Mouse (Mus musculus): ENCODE results near the gene Lgals1.
"Not testable (repeated sequence)": the region's sequence is repeated elsewhere in the genome, so short reads cannot be mapped to it uniquely, and the experiment has no call there.

Lgals1 gene

DNA sequence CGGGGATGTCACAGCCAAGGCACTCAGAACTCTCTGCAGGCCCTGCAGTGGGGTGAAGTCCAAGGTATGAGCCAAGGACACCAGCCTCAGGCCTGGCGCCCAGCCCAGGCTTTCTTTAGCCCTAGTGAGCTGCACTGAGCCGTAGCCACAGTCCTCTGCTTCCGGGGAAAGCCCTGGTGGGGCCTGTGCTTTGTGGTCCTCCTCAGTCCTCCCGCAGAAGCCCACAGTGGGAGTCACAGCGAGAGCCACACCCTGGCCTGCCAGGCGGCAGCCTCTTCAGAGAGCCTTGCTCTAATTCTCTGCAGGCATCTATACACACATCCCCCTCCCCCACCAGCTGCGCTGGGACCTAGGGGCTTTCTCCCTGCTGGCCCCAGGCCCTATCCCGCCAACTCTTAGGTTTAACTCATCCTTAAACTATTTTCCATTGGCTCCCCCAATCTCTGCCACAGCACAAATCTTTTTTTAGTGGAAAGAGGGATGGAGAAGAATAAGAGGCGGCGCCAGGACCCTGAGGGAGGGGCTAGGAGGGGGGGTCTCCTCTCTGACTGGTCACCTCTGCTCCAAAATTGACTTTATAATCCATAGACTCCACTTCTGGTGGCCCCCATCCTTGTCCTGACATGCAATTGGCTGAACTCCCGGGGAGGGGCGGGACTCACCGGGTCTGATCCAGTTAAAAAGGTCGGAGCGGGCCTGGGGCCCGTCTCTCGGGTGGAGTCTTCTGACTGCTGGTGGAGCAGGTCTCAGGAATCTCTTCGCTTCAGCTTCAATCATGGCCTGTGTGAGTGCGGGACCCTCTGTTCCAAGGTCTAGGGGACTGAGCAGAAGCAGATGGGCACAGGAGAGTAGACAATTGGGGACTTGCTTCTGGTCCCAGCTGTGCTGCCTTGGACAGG lies at the start of gene Lgals1:
Gene Lgals1 (plus strand): TSS at position 705 of the 899 bp plus-strand sequence.
- DNase-seq, result peak; percentile 84

DNA sequence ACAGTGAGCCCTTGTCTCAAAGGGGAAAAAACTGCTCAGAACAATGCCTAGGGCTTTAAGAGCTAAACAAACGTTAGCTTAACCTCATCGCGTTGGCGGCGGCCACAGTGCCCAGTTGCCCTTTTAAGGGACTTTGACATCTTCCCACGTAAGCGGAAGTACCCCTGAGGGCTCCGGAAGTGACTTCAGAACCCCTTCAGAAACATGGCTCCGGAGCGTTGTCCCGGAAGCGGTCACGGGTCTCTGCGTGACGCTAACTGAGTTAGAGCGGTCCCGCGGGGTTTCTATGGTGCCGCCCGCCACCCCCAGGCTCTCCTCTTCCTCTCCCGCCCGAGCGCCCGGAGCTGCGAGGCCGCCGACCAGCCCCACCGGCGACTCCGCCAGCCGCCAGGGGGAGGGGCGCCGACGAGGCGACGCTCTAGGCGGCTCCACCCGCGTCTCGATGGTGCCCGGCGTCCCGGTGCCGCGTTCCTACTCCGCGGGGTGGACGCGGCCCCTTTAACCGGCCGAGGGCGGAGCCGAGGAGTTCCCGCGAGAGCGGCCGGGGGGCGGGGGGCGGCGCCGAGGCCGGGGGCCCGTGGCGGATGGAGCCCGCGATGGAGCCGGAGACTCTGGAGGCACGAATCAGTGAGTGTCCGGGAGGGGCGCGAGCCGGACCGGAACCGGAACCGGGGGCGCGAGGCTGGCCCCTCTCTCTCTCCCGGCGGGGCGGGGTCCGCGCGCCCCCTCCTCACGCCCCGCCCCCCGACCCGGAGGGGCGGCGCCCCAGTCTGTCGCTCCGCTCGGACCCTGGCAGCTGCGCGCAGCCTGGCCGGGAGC lies 49.3 kb upstream of the Lgals1 start, which contains the start of gene Gga1:
Gene Gga1 (plus strand): TSS at position 200 of the 819 bp plus-strand sequence.
- peak; percentile 98 for DNase-seq

DNA sequence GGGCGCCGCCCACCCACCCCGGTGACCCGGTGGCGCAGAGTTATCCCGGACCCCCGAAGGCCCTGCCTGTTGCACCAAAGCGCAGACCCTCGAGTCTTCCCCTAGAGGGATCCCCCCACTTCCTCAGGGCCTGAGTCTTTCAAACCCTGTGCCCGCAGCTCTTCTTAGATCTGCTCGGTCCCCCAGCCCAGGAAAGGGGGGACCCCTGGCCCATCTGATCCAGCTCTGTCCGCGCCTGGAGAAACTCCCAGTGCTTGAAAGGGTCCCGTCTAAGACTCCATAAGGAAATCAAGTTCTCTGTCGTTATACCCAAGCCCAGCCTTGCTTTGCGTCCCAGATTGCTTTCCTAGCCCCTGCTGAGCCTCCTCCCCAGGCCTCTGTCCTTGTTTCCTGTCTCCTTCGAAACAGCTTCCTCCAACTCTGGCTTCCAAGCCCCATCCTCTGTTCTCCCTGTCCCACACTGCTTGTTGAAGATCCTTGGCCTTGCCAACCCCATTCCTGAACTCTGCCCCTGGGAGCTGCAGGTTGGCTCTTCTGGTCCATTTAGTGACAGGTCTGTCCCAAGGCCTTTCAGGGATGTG lies 48.6 kb upstream of the Lgals1 start:
- peak; percentile 63 for DNase-seq

DNA sequence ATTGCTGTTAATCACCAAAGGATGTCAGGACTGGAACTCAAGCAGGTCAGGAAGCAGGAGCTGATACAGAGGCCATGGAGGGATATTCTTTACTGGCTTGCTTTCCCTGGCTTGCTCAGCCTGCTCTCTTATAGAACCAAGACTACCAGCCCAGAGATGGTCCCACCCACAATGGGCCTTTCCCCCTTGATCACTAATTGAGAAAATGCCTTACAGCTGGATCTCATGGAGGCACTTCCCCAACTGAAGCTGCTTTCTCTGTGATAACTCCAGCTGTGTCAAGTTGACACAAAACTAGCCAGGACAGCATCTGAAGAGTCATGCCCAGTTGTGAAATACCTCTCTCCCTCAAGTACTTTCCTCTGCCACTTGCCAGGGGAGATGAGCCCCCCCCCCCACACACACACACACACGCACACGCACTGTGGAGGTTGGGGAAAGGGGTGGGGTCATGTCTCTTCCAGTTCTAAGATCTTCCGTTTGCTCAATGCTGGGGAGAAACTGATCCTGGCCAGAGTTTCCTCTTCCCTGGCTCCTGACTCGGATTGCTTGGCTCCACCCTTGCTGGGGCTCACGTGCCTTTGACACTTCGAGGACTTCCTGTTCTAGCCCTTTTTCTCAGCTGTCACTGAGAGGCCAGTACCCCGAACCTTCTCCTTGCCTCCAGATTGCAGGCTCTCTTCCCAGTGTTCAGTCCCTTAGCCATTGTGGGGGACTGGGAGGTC lies 47.6 kb upstream of the Lgals1 start:
- not testable (repeated sequence) for DNase-seq

DNA sequence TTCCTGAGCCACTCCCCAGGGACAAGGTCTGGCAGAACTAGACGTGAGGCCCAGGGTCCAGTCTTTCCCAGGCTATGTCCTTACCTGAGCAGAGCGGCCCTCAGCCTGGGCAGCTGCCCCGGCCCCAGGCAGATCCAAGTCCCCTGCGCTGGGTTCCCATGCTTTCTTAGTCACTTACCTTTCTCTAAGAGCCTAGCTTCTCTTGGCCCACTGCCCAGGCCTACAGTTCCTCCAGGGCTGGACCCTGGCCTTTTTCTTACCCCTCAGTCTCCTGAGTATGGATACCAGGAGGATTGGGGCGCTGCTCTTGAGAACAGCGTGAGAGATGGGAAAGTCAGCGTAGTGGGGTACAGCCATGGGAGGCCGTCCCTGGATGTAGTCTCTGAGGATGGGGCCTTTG lies 46.1 kb upstream of the Lgals1 start:
- no peak for DNase-seq

DNA sequence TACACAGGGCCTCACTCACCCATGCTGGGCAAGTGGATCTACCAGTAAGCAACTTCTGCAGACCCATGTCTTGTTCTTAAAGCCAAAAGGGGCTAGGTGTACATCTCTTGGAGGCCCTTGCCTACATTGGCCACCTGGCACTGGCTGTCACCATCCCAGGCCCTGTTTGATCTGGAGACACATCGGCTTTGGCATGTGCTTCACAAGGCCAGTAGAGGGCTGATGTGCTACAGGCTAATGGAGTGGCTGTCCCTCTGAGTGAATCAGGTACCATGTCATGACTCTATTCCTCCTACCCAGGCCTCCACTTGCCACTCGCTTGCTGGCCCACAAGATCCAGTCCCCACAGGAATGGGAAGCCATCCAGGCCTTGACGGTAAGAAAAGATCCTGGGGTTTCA lies 44.7 kb upstream of the Lgals1 start:
- DNase-seq, result no peak

DNA sequence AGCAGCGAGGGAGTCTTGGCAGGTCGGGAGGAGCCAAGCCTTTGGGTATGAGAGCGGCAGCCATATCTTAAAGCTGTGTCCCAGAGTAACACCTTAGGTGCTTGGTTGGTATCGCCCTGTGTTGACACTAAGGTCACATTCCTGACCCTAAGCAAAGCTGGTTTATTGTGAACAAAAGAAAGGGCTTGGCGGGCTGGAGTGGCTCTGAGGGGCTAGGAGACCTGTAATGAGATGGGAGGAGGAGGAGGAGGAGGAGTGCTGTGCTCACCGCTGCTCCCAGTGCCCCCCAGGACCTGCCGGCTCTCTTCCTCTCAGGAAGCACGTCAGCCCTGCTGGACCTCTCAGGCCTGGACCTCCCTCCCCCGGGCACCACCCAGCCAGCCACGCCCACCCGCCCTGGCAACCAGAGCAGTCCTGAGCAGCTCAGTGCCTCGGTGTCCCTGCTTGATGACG lies 37.1 kb upstream of the Lgals1 start:
- DNase-seq, result no peak

DNA sequence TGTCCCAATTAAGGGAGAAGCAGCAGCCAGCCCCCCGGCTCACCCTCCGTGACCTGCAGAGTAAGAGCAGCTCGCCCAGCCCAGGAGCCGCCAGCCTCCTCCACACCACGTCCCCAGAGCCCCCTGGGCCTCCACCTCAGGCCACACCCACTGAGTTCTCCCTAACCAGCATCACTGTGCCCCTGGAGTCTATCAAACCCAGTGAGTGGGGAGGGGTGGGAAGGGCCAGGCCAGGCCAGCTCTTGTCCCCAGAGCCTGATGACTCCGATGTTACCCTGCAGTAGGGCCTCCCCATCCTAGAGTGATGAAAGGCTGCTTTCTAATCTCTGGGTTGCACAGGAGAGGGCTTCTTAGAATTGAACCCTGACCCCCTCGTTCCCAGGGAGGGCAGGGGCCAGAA lies 34.1 kb upstream of the Lgals1 start:
- DNase-seq, result no peak

DNA sequence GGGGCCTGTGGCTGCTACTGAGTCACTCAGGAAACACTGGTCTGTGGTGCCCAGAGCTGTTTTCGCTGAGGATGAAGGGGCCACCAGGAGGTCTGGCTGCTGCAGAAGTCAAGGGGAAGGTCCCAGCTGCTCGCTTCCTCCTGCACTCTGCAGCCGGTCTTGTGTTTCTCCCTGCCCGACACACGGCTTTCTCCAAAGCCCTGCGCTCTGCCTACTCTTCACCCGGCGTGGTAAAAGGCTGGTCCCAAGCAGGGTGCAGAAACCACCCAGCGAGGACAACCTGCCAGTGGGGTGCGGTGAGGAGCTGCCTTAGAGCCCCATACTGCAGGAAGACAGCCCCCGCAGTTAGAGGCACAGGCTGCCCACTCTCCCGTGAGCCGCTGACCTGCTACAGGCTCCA lies 31.8 kb upstream of the Lgals1 start:
- DNase-seq, result no peak

DNA sequence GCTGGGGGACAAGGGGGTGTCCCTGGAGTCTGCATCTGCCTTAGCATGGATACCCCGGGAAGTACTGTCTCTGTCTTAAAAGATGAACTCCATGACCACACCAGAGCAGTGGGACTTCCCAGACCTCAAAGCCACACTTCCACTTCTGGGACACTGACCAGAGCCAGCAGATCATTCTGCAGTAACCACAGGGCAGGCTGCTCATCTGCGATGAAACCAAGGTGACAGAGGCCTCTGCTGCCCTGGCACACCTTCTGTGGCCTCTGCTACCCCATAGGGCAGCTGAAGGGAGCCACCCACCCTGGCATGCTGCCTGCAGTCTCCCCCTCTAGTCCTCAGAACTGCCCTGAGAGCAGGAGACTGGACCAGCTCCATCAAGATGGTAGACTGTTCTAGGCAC lies 30.8 kb upstream of the Lgals1 start:
- no peak for DNase-seq

DNA sequence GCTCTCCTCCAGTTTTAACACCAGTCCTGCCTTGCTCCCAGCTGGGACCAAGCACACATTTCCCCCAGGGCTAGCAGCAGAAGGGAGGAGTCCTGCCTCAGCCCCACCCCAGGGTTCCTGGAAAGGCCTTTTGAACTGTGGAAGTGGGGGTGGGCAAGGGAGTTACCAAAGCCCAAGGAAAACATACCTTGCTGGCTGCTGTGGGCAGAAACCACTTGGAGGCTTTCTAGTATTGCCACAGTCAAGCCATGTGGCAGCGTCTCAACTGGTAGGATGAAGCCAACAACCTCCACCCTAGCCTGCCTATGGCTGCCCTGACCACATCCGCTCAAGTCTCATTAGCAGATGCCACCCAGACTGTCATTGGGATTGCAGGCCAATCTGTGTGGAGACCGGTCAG lies 30.4 kb upstream of the Lgals1 start:
- no peak for DNase-seq

DNA sequence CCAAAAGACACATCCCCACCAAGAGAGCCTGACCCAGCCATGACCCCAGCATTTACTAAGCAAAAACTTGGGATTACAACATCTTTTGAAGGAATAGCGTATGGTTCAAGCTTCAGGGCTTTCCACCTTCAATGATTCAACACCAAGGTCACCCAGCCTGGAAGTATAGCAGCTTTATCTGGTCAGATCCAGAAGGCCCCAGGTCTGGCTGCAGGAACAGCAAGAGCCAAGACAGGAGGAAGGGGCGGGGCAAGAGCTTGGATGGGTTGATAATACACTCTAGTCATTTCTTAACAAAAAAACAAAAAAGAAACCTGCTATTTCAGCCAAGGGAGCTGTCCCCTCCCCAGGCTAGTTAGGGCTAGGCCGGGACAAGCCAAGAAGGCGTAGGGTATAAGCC lies 29.0 kb upstream of the Lgals1 start:
- DNase-seq, result no peak

DNA sequence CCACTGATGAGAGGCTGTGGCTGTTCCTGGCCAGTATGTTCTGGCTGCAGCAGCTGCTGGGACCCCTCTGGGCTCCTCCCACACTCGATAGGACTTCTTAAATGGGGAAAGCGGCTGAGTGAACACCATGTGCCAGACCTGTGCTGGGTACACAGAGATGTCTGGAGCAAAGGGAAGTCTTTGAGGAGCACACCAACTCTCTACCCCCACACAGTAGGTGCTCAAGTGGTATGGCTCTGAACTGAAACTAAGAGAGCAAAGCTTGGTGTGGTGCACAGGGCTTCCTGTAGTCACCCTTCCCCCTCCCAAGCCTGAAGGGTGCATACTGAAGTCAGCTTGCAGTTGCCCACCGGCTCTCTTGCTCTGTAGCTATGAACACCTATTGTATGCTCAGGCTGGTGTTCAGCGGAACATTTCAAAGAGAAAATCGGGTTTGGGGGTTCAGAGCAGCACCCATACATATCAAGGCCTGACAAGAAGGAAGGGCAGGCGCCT lies 28.0 kb upstream of the Lgals1 start:
- no peak for DNase-seq

DNA sequence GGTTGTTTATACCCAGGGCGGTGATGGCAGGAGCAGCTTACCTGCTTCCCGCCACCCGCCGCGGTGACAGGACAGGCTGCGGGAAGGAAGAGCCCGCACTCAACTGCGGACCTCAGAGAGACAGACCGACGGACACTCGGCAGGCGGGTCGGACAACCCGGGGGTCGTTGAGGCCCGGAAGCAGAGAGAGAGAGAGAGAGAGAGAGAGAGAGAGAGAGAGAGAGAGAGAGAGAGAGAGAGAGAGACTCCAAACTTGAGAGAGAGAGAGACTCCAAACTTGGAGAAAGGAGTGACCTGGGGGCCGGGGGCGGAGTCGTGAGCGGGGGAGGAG lies 27.2 kb upstream of the Lgals1 start, which contains the start of gene Gm49510:
Gene Gm49510 (plus strand): TSS at position 259 of the 331 bp plus-strand sequence.
- DNase-seq, result peak; percentile 23

DNA sequence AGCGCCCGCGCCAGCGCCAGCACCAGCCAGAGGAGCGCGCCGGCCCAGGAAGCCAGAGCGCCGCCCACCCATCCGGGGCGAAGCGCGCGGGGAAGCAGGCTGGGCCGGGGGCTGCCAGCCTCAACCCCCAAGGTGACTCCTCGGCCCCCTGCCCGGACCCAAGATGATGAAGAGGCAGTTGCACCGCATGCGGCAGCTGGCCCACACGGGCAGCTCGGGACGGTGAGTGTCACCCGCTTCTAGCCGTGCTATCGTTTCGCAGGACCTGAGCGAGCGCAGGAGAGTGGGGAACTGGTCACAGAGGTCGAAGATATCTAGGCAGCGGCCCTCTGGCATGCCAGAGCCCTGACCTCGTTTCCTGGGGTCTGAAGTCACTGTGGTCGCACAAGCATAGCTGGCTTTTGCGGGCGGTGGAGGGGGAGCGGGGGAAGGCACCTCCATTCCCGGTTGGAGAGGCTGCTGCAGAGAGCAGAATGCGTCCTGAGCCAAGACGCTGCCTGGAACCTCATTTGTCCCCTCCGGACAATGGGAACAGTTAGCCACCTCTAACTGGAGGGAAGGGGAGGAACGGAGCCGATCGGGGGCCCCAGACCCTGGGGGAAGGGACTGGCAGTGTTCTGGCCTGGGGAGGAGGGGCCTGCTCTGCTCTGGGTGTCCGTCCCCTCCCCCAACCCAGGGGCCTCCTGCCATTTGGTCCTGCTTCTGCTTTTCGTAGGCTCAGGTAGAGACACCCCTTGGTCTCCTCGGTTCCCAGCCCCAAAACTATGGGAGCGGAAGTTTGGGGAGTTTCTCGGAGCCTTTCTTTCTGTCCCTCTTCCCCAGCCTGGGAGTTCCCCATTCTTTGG lies 26.6 kb upstream of the Lgals1 start, which contains the start of gene Sh3bp1:
Gene Sh3bp1 (plus strand): TSS at position 29 of the 845 bp plus-strand sequence.
- peak; percentile 50 for DNase-seq

DNA sequence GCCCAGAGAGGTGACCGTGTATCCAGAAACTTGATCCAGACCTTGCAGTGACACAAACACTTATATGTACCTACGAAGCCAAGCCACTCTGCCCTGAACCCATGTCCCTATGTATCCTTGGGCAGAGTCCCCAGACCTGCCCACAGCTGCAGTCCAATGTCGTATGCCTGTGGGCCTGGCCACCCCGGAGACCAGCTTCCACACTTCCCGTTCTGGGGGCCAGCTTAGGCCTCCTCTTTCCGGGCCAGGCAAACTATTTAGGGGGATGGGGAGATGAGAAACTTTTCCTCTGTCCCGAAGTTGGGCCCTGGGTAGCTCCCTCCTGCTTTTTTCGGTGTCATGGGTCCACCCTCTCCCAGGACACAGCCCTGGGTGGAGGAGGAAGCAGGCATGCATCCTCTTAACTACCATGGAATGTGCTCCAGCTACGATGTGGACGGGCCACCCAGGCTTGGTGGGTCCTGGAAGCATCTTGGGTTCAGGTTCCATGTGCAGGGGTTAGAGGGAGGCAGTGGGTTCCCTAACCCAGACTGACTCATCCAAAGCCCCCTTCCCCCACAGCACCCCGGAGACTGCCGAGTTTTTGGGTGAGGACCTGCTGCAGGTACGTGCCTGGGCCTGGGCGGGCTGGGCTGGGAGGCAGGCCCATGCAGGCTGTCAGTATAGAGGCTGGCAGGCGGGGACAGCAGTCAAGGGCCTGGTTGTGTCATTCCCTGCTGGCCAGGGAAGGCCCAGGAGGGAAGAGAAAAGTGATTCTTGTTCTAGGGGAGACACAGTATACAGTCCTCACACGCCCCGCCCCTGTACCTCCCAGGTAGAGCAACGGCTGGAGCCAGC lies 25.7 kb upstream of the Lgals1 start:
- peak; percentile 33 for DNase-seq

DNA sequence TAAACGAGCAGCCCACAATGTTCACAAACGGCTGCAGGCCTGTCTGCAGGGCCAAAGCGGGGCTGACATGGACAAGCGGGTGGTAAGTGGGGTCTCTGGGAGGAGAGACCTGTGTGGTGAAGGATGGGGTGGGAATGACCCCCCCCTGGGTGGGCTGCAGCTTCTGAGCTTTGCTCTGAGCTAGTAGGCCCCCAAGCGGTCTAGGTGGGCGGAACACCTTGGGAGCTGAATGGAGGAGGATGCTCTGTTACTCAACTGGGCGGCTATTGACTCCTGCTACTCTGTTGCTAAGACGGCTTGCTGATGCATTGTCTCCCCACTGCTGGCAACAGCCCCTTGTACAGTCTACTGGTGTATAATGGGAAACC lies 25.1 kb upstream of the Lgals1 start:
- DNase-seq, result peak; percentile 43

DNA sequence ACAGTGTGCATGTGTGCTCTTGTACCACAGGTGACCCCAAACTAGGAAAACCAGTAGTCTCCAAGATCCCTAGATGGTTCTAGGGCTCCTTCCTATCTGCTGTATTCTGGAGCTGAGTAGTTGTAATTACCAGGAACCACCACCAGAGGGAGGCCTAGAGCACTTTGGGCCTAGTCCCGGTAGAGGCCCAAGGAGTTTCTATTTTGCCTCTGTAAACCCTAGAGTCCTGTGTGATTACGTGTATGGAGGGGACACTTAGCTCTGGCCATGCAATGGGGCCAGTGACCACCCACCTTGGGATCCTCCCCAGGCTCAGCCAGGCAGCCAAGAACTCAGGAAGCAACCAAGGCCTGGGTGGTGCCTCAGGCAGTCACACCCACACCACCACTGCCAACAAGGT lies 23.3 kb upstream of the Lgals1 start:
- DNase-seq, result peak; percentile 86

DNA sequence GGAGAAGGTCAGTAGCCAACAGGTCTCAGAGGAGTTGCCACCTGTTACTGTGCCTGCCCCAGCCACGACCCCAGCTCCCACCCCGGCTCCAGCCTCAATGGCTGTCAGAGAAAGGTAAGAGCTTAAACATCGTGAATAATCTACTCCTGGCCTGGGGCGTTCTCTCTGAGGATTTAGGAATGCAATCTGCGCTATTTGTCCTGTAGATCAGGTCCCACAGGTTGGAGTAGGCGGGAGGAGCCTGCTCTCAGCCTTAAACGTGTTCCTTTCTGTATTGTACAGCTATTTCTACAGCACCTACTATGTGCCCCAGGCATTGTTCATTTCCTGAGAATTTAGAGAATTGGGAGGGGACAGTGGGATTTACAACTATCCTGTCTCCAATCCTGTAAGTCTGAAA lies 18.1 kb upstream of the Lgals1 start:
- DNase-seq, result no peak

DNA sequence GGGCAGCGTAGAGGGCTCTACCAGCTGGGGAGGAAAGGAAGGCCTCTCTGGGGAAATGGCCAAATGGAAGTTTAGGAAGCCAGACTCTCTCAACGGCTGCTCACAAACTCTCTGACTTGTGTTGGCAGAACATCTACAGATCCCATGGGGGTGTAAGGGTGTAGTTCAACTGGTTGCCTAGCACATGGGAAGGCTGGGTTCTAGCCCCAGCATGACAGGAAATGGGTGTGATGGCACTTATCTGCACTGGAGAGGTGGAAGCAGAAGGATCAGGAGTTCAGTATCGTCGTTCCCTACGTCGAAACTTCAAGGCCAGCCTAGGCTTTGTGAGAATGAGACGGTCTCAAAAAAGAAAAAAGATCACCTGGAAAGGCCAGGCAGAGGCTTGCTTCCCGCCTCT lies 17.5 kb upstream of the Lgals1 start:
- DNase-seq, result peak; percentile 22

DNA sequence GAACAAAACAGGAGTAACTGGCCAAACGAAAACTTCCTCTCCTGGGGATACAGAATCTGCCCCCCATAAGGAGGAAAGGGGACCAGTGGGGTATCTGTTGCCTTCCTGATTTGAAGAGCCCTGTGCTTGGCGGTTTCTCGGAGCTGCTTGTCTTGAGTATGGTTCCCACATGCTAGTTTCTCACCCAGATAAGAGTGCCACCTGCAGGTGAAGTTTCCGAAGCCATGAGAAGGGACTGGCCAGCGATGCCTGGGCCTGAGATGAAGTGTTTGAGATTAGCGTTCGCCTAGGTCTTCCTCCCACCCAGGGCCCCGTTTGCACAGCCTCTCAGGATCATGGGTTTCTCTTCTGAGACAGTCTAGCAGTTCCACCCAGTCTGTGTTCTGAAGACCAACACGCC lies 14.5 kb upstream of the Lgals1 start:
- DNase-seq, result no peak
